8 mouse cellular contexts compared by ENCODE assay signal in the genomic region with DNA sequence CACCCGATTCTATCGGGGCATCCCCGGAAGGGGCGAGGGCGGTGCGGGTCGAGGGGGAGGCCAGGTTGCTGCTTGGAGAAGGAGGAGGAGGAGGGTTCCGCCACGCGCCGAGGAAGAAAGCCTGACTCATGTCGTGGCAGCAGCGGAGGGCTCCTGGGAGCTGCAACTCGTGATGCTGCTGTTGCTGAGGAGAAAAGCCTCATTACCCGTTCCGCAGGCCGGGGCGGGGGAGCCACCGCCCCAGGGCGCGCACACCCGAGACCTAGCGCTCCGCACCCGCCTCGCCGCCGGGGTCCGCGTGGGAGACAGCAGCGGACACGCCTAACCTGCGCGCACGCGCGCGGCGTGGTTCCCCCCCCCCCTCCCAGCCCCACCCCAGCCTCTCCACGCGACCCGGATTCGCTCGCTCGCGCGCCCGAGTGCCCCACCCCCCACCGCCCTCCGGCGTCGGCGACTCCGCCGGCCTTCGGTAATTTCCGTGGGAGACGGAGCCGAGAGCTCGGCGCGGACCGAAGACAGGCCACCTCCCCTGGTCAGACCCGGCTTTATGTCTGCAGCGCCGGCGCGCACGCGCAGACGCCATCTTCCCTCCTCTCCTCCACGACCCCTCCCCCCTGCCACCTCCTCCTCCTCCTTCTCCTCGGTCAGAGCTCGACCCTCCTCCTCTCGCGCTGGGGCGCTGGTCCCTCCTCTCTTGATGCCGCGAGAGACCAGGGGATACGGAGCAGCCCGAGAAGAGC. TPM values are rescaled to one million over a fixed set of nuclear protein-coding genes. Genes with fewer than 3 reads are reported as not detected.
DNase-seq lines count a peak whose midpoint lies in the region; ATAC-seq lines count a peak whose summit lies in the region.

No protein-coding gene starts in this region.

- H3K9ac ChIP-seq in hindbrain, embryonic 13.5 days = peak overlapping the region; percentile 100

- WGBS in hindbrain, embryonic 13.5 days = under 1% methylated on average over 37 of the region's 81 CpGs

- DNase-seq in Muller cell, postnatal 12 days (ENCODE audit: inconsistent ontology term) = peak; percentile 99
- peak; percentile 98 for DNase-seq in cerebellum, adult 9-10 months
- DNase-seq in frontal cortex, postnatal 14 days (ENCODE audit: low spot score in 2 of 2) = peak; percentile 93 to 96
- DNase-seq in layer of hippocampus, postnatal 14 days (ENCODE audit: low spot score in 2 of 2) = peak; percentile 96 to 98
- DNase-seq in lung, postnatal 10 days = peak; percentile 99
- DNase-seq in ovary, postnatal 14 days (ENCODE audit: low spot score) = peak; percentile 94
- DNase-seq in thymus, postnatal 10 days (ENCODE audit: low spot score in 2 of 2) = peak; percentile 88 to 91

- no peaks in the 10 kb centered on the region for H3K9me3 ChIP-seq in hindbrain, embryonic 13.5 days

- H3K27ac ChIP-seq in hindbrain, embryonic 13.5 days = peak overlapping the region; percentile 100

- no peaks in the 10 kb centered on the region for H3K27me3 ChIP-seq in hindbrain, embryonic 13.5 days

- peaks cover 30% of the 10 kb centered on the region for H3K4me1 ChIP-seq in hindbrain, embryonic 13.5 days (replicated peaks)

- H3K4me3 ChIP-seq in hindbrain, embryonic 13.5 days = peak overlapping the region; percentile 97

- peak overlapping the region; percentile 96 for H3K4me2 ChIP-seq in hindbrain, embryonic 13.5 days

- H3K36me3 ChIP-seq in hindbrain, embryonic 13.5 days = peaks cover 23% of the 10 kb centered on the region

- peak; percentile 95 for ATAC-seq in hindbrain, embryonic 13.5 days (ENCODE audit: low FRiP score)

RNA-seq across cellular contexts. Expression of a gene that starts 0.5 kb away (rescaled TPM):
- 674 and 689 TPM in 2 replicates for polyA plus RNA-seq in hindbrain, embryonic 13.5 days (2015; fragmentation: Nextera tagmentation; extraction: Ambion mirVana)
- 100 to 1,000 TPM; 567 to 576 TPM for total RNA-seq in layer of hippocampus, postnatal 14 days (2021)

Comparison
In these comparisons a context has a peak if more than half of its experiments do, and no peak if none do; other contexts are left out.
1. Peak in every context shown above with its lines: DNase-seq, ATAC-seq, H3K4me3 ChIP-seq and H3K27ac ChIP-seq.